Mouse (Mus musculus): Measurements from ENCODE around the gene Tacc3. TPM values are rescaled to one million over a fixed set of nuclear protein-coding genes. Genes with fewer than 3 reads are reported as not detected.
A peak's percentile ranks its signal among the peaks of the same experiment; 100 is the strongest.

The Tacc3 gene
- 4.6 and 33.1 TPM in 2 replicates for polyA plus RNA-seq (2012; ENCODE audit: insufficient read depth, low replicate concordance)

DNA sequence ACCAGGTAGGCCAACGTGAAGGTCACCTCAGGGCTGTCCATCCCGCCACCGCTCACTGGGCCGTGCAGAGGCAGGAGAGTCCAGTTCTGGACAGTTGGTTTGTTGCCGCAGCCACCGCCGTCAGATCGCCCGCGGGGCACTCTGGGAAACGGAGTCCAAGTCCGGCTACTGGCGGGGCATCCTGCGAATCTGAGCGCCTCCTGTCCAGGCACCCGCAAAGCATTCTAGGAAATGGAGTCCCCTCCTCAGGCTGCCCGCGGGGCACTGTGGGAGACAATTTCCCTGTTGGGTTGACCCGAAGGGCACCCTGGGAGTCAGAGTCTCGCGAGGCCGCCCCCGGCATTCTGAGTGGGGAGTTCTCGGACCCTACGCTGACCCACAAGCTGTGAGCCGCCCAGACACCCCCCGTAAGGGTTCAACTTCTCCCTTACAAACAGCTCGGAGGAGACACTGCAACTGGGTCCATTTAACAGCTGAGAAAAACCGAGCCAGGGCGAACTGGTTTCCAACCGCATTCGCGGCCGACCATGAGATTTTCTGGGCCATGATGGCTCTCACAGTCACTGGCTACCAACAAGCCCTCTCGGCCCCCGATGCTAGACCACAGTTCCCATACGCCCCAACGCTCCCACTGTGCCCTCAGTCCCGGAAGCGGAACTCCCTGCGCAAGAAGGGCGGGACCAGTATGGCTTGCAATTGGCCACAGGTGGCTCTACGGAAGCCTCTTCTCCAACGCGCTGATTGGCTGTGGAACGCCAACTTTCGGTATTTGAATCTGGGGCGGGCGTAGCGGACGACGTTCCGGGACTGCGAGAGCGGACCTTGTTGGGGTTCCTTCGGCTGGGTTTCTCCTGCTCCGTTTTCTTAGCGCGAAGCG lies at the start of gene Tacc3, which contains the start of gene Tmem129:
TSS of gene Tacc3 (plus strand) at position 342 of the 877 bp plus-strand sequence.
TSS of gene Tmem129 (minus strand) at position 630 of the 877 bp plus-strand sequence.
- Histone ChIP-seq H3K9me3 (no peaks in the 10 kb centered on the region), H3K27me3 (replicated peaks) (no peaks in the 10 kb centered on the region), H3K4me3 (replicated peaks) (peak within 1 kb of the TSS; percentile 100), H3K4me1 (peaks cover 69% of the 10 kb centered on the region), H3K36me3 (replicated peaks; ENCODE audit: low read length) (peaks cover 59% of the 10 kb centered on the region)
- TF ChIP-seq FLI1 (IDR thresholded peaks at IDR 0.05; ENCODE audit: low read length) (peak; percentile 60; the same call in 1 of the 2 replicates), GATA1 (IDR thresholded peaks at IDR 0.05; ENCODE audit: borderline replicate concordance, low read length) (no peak)

DNA sequence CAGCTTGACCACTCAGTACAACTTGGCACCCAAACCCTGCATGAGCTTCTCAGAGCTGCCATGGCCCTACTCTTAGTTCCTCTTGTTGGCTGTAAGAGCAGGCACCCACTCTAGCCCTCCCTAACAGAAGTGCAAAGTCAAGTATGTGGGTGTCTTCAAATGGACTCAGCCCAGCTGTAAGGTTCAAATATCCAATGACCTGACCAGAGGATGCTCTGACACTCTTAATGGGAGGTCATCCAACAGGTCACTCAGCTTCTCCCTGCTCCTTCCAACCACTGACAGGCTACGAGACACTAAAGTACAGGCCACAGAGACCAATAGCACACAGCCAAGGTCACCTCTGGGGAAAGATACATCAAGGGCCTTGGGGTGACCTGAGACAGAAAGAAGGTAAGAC lies 48.7 kb upstream of the Tacc3 start:
- Histone ChIP-seq H3K36me3 (replicated peaks; ENCODE audit: low read length) (peaks cover 97% of the 10 kb centered on the region), H3K4me3 (replicated peaks) (no peak overlapping the region), H3K27me3 (replicated peaks) (no peaks in the 10 kb centered on the region), H3K4me1 (peaks cover 14% of the 10 kb centered on the region), H3K9me3 (no peaks in the 10 kb centered on the region)
- TF ChIP-seq FLI1 (IDR thresholded peaks at IDR 0.05; ENCODE audit: low read length) = no peak
- no peak for TF ChIP-seq GATA1 (IDR thresholded peaks at IDR 0.05; ENCODE audit: borderline replicate concordance, low read length)

DNA sequence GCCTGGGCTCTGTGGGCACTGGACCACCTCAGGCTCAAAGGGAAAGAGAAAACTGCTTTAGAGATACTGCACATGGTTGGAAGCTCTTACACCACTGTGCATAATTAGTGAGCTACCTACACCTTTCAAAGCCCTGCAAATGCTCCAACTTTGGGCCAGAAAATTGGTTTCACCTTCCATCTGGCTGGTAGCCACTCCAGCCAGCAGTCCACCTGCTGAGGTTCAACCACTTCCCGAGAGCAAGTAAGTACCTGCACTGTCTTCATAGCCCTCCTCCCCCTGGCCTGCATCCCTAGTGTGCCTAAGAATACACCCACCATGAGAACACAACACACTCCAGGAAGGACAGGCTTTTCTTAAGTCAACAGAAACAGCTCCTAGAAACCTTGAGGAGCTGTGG lies 46.1 kb upstream of the Tacc3 start:
- peaks cover 15% of the 10 kb centered on the region for H3K4me1 ChIP-seq
- peaks cover 85% of the 10 kb centered on the region for H3K36me3 ChIP-seq (replicated peaks; ENCODE audit: low read length)
- H3K9me3 ChIP-seq = no peaks in the 10 kb centered on the region
- H3K27me3 ChIP-seq (replicated peaks) = no peaks in the 10 kb centered on the region
- TF ChIP-seq GATA1 (IDR thresholded peaks at IDR 0.05; ENCODE audit: borderline replicate concordance, low read length) = no peak
- no peak for TF ChIP-seq FLI1 (IDR thresholded peaks at IDR 0.05; ENCODE audit: low read length)
- H3K4me3 ChIP-seq (replicated peaks) = no peak overlapping the region

DNA sequence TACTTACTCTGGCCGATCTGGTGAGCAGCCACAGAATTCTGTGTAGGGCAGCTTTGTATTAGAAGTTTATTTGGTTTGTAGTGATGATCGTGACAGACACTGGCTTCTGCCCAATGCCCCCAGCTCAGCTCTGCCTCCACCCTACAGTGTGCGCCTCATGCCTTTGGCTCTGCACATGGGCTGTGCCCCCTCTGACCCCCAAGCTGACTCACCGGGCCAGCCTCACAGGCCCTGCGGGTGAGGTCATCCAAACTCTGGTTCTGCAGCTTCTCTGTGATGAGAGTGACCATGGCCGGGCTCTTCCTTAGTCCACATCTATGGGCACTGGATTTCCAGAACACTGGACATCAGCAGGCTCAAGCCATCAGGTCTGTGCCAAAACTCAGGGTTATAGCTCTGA lies 43.5 kb upstream of the Tacc3 start:
- Histone ChIP-seq H3K4me1 (peaks cover 26% of the 10 kb centered on the region), H3K27me3 (replicated peaks) (no peaks in the 10 kb centered on the region), H3K9me3 (no peaks in the 10 kb centered on the region), H3K36me3 (replicated peaks; ENCODE audit: low read length) (peaks cover 69% of the 10 kb centered on the region), H3K4me3 (replicated peaks) (no peak overlapping the region)
- TF ChIP-seq FLI1 (IDR thresholded peaks at IDR 0.05; ENCODE audit: low read length) (no peak), GATA1 (IDR thresholded peaks at IDR 0.05; ENCODE audit: borderline replicate concordance, low read length) (no peak)

DNA sequence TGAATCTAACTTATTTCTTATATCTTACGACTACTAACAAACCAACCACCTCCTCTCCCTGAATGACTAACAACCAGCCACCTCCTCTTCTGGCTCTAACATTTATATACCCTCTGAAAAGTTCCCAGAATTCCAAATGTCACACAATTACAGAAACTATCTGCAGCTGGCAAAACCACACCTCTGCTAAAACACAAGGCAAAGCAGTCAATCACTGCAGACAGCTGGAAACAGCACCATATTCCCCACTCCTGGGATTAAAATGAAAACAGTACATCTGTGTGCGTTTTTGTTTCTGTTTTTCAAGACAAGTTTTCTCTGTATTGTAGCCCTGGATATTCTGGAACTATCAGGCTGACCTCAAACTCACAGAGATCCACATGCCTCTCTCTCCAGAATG lies 35.3 kb upstream of the Tacc3 start:
- peaks cover 52% of the 10 kb centered on the region for H3K4me1 ChIP-seq
- TF ChIP-seq GATA1 (IDR thresholded peaks at IDR 0.05; ENCODE audit: borderline replicate concordance, low read length) (no peak), FLI1 (IDR thresholded peaks at IDR 0.05; ENCODE audit: low read length) (no peak)
- H3K4me3 ChIP-seq (replicated peaks) = no peak overlapping the region
- no peaks in the 10 kb centered on the region for H3K27me3 ChIP-seq (replicated peaks)
- no peaks in the 10 kb centered on the region for H3K9me3 ChIP-seq
- H3K36me3 ChIP-seq (replicated peaks; ENCODE audit: low read length) = peaks cover 48% of the 10 kb centered on the region

DNA sequence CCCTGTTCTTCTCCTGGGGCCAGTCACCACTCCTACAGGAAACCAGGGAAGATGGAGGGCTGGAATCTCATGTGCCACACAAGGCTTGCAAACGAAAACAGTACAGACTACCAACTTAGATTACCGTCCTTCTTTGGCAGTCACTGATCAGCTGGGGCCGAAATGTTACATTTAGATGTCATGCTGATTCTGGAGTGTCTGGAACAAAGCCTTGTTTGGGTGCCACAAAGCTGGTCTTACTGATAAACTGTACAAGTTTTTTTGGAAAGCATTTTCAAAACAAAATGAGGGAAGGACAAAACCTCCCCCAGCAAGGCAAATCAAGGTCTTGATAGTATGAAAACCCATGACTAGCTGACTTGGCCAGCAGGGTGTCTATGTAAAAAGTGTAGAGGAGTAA lies 34.2 kb upstream of the Tacc3 start:
- H3K36me3 ChIP-seq (replicated peaks; ENCODE audit: low read length) = peaks cover 46% of the 10 kb centered on the region
- TF ChIP-seq FLI1 (IDR thresholded peaks at IDR 0.05; ENCODE audit: low read length) (no peak), GATA1 (IDR thresholded peaks at IDR 0.05; ENCODE audit: borderline replicate concordance, low read length) (no peak)

DNA sequence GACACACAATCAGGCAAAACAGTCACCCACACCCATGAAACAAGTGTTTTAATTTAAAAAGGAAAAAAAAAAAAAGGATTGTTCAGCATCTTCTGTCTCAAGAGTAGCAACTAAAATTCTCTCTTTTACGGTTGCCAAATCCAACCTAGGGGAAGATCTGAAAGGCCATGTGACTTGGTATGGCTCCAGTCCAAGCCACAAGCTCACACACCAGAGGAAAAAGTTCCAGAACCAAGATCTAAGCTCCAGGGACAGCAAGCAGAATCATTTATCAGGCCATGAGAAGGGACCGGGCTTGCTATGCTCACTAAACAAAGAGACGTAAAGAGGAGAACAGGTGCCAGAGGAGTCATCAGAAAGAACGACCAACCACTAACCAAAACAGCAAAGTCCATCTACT lies 30.0 kb upstream of the Tacc3 start:
- no peaks in the 10 kb centered on the region for H3K27me3 ChIP-seq (replicated peaks)
- H3K4me3 ChIP-seq (replicated peaks) = peak overlapping the region; percentile 99
- TF ChIP-seq FLI1 (IDR thresholded peaks at IDR 0.05; ENCODE audit: low read length) (no peak), GATA1 (IDR thresholded peaks at IDR 0.05; ENCODE audit: borderline replicate concordance, low read length) (no peak)
- H3K36me3 ChIP-seq (replicated peaks; ENCODE audit: low read length) = peaks cover 23% of the 10 kb centered on the region
- peaks cover 61% of the 10 kb centered on the region for H3K4me1 ChIP-seq
- no peaks in the 10 kb centered on the region for H3K9me3 ChIP-seq

More for the DNA sequence above, 34.2 kb upstream of the Tacc3 start:
- no peaks in the 10 kb centered on the region for H3K27me3 ChIP-seq (replicated peaks)
- H3K9me3 ChIP-seq = no peaks in the 10 kb centered on the region
- peaks cover 56% of the 10 kb centered on the region for H3K4me1 ChIP-seq
- no peak overlapping the region for H3K4me3 ChIP-seq (replicated peaks)

DNA sequence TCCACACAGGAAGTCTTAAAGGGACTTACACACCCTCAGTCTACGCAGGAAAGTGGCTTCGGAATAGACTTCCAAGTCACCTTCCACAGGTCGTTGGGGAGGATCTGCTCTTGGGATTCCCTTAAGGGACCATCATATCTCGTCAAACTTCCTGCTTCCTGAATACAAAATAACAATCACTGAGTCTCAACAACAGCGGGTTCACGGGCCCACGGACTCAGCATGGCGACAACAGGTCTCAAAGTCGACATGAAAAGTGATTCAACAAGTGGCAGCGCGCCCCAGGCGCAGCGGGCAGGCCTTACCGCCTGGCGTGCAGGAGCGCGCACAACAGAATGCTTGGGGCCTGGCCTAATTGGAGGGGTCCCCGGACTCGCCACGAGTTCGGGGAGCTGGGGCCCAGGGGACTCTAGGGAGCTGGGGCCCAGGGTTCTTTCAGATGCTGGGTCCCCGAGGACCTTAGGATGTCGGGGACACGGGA lies 29.1 kb upstream of the Tacc3 start:
- no peak for TF ChIP-seq FLI1 (IDR thresholded peaks at IDR 0.05; ENCODE audit: low read length)
- TF ChIP-seq GATA1 (IDR thresholded peaks at IDR 0.05; ENCODE audit: borderline replicate concordance, low read length) = no peak
- H3K27me3 ChIP-seq (replicated peaks) = no peaks in the 10 kb centered on the region
- H3K9me3 ChIP-seq = no peaks in the 10 kb centered on the region
- H3K4me3 ChIP-seq (replicated peaks) = peak overlapping the region; percentile 99
- H3K4me1 ChIP-seq = peaks cover 55% of the 10 kb centered on the region
- H3K36me3 ChIP-seq (replicated peaks; ENCODE audit: low read length) = peaks cover 15% of the 10 kb centered on the region

DNA sequence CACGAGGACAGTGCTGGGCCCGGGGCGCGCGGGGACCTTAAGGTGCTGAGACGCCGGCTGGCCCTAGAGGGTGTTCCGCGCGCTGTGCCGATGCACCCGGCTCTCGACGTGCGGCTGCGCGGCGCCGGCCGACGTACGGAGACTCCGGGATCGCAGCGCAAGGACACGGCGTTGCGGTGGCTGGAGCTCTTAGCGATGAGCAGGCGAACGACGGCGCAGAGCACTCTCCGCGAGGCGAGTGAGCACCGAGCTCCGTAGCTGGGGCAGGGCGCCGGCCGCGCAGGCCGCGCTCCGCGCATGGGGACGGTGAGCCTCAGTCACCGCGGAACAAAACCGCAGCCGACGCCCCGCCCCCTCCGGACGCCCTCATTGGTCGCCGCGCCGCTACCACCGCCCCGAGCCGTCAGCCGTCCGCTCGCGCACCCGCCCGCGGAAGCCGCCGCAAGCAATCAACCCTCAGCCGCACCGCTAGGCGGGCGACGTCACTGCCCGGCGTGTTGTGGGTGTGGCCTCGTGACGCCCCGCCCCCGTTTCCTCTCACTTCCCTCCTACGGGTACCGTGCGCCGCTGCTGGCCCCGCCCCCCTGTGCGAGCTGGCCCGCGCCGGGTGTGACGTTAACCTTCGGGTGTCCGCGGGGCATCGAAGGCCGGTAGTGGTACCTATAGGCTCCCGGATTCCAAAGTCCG lies 28.5 kb upstream of the Tacc3 start, which contains the start of the genes Fam53a and Gm9903:
TSS of gene Fam53a (minus strand) at position 335 of the 687 bp plus-strand sequence.
TSS of gene Gm9903 (plus strand) at position 625 of the 687 bp plus-strand sequence.
- peaks cover 51% of the 10 kb centered on the region for H3K4me1 ChIP-seq
- H3K4me3 ChIP-seq (replicated peaks) = peak within 1 kb of the TSS; percentile 99
- no peaks in the 10 kb centered on the region for H3K9me3 ChIP-seq
- H3K27me3 ChIP-seq (replicated peaks) = no peaks in the 10 kb centered on the region
- peaks cover 15% of the 10 kb centered on the region for H3K36me3 ChIP-seq (replicated peaks; ENCODE audit: low read length)
- no peak for TF ChIP-seq FLI1 (IDR thresholded peaks at IDR 0.05; ENCODE audit: low read length)
- TF ChIP-seq GATA1 (IDR thresholded peaks at IDR 0.05; ENCODE audit: borderline replicate concordance, low read length) = no peak

All from megakaryocyte, embryonic 14.5 days (primary cell).